Mouse (Mus musculus): ENCODE measurements around the gene Marc2. TPM values are rescaled to one million over a fixed set of nuclear protein-coding genes. Genes with fewer than 3 reads are reported as not detected.

The Marc2 gene
- polyA plus RNA-seq, 1 experiment from 2014 or later, result 191 TPM

DNA sequence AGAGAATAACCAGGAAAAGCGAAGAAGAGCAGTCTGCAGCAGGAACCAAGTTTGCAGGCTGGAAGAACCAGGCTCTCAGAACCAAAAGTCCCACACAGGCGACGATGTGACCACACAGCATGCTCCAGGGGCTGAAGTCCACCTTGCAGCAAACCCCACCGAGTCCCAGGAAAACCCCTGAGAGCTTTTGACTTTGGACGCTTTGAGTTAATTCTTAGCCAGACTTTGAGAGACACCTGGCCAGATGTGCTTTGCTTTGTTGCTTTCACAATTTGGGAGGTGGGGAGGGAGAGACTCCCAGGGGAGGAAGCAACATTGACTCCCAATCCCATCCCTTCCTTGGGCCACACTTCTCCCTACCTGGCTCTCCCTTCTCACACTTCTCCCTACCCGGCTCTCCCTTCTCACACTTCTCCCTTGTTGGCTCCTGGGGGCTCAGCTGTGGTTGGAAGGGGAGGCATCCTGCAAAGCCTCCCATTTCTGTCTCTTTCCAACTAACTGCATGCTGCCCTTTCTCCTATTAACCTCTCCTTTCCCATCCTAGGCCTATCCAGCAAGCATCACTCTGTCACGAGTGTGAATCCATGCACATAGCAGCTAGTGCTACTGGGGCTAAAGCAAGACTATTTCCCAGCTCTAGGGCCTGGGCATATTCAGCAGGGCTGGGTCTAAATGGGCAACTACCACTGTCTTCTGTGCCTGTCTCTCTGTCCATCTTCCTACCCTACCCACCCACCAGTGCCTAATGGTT, 26.0 kb upstream of the Marc2 start:
- no peak for ATAC-seq (ENCODE audit: insufficient number of reproducible peaks, low FRiP score, low TSS enrichment, low read depth)
- Histone ChIP-seq H3K9me3 (replicated peaks) (no peaks in the 10 kb centered on the region), H3K36me3 (no peaks in the 10 kb centered on the region), H3K27ac (replicated peaks) (no peak overlapping the region), H3K4me2 (replicated peaks) (no peak overlapping the region), H3K27me3 (no peaks in the 10 kb centered on the region), H3K4me1 (peaks cover 26% of the 10 kb centered on the region), H3K9ac (no peak overlapping the region), H3K4me3 (replicated peaks) (no peak overlapping the region)
- 74% methylated on average over 7 of the region's 7 CpGs for WGBS

DNA sequence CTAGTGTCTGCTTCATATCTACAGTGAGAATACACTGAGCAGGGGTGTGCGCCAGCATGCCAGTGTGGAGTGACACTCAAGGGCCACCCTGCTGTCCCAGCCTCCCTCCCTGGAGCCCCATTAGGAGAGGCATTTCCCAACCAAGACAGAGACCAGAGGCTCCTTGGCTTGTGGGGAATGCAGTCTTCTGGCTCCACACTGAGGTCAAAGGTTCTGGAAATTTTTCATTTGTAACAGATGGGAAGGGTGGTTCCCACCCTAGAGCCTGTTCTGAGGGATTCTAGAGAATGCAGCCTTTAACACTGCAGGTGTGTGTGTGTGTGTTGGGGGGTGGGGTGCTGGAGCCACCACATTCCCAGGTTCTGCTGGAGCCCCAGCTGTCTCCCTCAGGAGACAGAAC, 25.3 kb upstream of the Marc2 start:
- H3K4me1 ChIP-seq, result peaks cover 26% of the 10 kb centered on the region
- H3K4me3 ChIP-seq (replicated peaks), result no peak overlapping the region
- no peak overlapping the region for H3K4me2 ChIP-seq (replicated peaks)
- 88% methylated on average over 1 of the region's 1 CpGs for WGBS
- H3K9me3 ChIP-seq (replicated peaks), result no peaks in the 10 kb centered on the region
- no peak overlapping the region for H3K27ac ChIP-seq (replicated peaks)
- no peaks in the 10 kb centered on the region for H3K36me3 ChIP-seq
- no peak for ATAC-seq (ENCODE audit: insufficient number of reproducible peaks, low FRiP score, low TSS enrichment, low read depth)
- H3K9ac ChIP-seq, result no peak overlapping the region
- no peaks in the 10 kb centered on the region for H3K27me3 ChIP-seq

GRCm38 (mm10) chr1:184870646-184871385, 24.6 kb upstream of the Marc2 start:
- H3K9me3 ChIP-seq (replicated peaks), result no peaks in the 10 kb centered on the region
- H3K4me1 ChIP-seq, result peaks cover 26% of the 10 kb centered on the region
- no peaks in the 10 kb centered on the region for H3K27me3 ChIP-seq
- H3K9ac ChIP-seq, result no peak overlapping the region
- H3K36me3 ChIP-seq, result no peaks in the 10 kb centered on the region
- H3K27ac ChIP-seq (replicated peaks), result no peak overlapping the region; the same call in 1 of the 2 replicates
- WGBS, result 76% methylated on average over 11 of the region's 11 CpGs
- no peak overlapping the region for H3K4me2 ChIP-seq (replicated peaks)
- no peak overlapping the region for H3K4me3 ChIP-seq (replicated peaks)
- ATAC-seq (ENCODE audit: insufficient number of reproducible peaks, low FRiP score, low TSS enrichment, low read depth), result no peak

DNA sequence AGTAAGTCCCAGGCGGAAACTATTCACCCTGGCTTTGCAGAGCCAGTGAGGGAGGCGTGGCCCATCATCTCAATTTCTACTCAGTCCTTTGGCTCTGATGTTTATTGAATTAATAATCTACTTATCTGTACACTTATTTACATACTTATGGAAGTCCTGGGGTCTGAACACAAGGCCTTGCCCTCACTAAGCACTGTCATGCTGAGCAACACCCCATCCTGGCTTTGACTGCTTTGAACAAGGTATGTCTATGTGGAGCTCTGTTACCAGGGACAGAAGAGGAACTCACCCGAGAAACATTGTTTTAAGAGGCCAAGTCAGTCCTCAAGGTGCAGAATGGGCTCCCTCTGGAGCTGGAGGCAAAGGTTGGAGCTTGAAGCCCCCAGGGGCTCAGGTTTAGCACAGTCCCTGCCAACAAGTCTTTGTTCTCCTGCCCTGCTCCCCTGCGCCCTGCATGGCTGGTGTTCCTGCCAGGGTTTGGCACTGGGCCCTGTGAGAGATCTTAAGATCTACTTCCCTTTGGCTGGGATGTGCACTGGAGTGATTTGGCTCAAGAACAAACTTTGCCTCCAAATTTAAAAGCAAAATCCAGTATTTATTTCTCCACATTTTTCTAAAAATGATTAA, 23.8 kb upstream of the Marc2 start:
- no peak overlapping the region for H3K9ac ChIP-seq
- H3K9me3 ChIP-seq (replicated peaks), result no peaks in the 10 kb centered on the region
- H3K27me3 ChIP-seq, result no peaks in the 10 kb centered on the region
- H3K27ac ChIP-seq (replicated peaks), result peak overlapping the region; percentile 49; the same call in 1 of the 2 replicates
- H3K4me2 ChIP-seq (replicated peaks), result no peak overlapping the region
- no peak for ATAC-seq (ENCODE audit: insufficient number of reproducible peaks, low FRiP score, low TSS enrichment, low read depth)
- no peaks in the 10 kb centered on the region for H3K36me3 ChIP-seq
- no peak overlapping the region for H3K4me3 ChIP-seq (replicated peaks)
- 55% methylated on average over 4 of the region's 4 CpGs for WGBS
- peaks cover 26% of the 10 kb centered on the region for H3K4me1 ChIP-seq

DNA sequence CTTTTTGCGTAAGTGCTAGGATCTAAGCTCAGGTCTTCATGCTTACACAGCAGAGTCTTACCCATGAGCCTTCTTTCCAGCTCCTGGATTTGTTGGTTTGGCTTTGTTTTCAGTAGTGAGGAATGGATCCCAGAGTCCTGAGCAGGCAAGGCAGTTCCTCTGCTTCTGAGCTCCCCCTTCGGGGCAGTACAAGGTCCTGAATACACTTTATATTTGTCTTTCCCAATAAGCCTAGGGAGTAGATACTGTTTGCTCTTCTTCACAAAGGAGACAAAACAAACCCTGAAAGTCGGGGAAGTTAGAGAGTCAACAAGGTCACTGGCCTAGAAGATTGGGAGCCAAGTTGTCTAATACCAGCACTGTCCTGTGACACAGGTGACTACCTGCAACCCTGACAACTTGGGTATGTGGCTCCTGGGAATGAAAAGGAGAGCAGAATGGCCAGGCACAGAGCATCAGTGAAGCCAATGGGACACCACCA, 21.4 kb upstream of the Marc2 start:
- Histone ChIP-seq H3K4me1 (peaks cover 26% of the 10 kb centered on the region), H3K9ac (no peak overlapping the region), H3K4me3 (replicated peaks) (no peak overlapping the region), H3K36me3 (no peaks in the 10 kb centered on the region), H3K4me2 (replicated peaks) (no peak overlapping the region), H3K27me3 (no peaks in the 10 kb centered on the region), H3K9me3 (replicated peaks) (no peaks in the 10 kb centered on the region), H3K27ac (replicated peaks) (0 out of 2 replicates have a peak overlapping the region, but pooled peaks have one; percentile 34)
- 73% methylated on average over 3 of the region's 3 CpGs for WGBS
- ATAC-seq (ENCODE audit: insufficient number of reproducible peaks, low FRiP score, low TSS enrichment, low read depth), result no peak

DNA sequence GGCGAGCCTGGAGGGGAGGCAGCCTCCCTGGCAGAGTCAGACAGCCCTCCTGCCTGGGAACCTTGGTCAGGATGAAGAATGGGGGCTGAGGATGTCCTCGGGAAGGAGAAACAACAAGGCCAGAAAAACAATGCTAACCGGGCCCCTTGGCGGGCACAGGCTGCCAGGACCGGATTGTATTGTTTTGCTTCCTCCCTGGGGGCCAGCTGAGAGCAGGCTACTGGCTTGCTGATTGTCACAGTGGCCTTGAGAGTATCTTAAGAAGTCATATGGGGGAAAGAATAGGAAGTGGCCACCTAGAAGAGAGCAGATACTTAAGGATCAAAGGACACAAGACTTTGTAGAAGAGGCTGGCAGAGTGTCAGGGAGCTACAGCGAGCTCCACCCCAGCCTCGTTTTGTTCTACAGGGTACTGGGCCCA, 18.1 kb upstream of the Marc2 start:
- H3K9ac ChIP-seq, result no peak overlapping the region
- ATAC-seq (ENCODE audit: insufficient number of reproducible peaks, low FRiP score, low TSS enrichment, low read depth), result 0 out of 2 replicates have a peak, but pooled peaks have one; percentile 40
- H3K27ac ChIP-seq (replicated peaks), result peak overlapping the region; percentile 31; the same call in 1 of the 2 replicates
- H3K4me1 ChIP-seq, result peaks cover 7% of the 10 kb centered on the region; the same call in 1 of the 2 replicates
- whole genome bisulfite sequencing, result 26% methylated on average over 7 of the region's 7 CpGs
- no peaks in the 10 kb centered on the region for H3K9me3 ChIP-seq (replicated peaks)
- no peak overlapping the region for H3K4me3 ChIP-seq (replicated peaks)
- no peaks in the 10 kb centered on the region for H3K36me3 ChIP-seq
- H3K27me3 ChIP-seq, result no peaks in the 10 kb centered on the region
- H3K4me2 ChIP-seq (replicated peaks), result no peak overlapping the region

DNA sequence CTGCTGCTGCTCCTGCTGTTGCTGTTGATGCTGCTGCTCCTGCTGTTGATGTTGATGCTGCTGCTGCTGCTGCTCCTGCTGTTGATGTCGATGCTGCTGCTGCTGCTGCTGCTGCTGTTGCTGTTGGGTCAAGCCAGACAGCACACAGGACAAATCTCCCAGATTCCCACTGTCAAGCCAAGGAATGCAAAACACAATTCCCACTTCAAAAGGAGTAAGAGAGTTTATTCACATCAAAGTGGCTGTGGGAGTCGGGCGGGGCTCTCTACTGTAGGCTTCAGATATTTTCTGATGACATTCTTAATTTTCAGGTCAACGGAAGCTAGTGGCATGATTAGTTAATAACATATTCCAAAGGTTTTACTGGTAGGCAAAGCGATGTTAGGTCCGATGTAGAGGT, 16.4 kb upstream of the Marc2 start:
- no peaks in the 10 kb centered on the region for H3K9me3 ChIP-seq (replicated peaks)
- H3K36me3 ChIP-seq, result no peaks in the 10 kb centered on the region
- 69% methylated on average over 6 of the region's 6 CpGs for WGBS
- ATAC-seq (ENCODE audit: insufficient number of reproducible peaks, low FRiP score, low TSS enrichment, low read depth), result no peak
- H3K4me1 ChIP-seq, result peaks cover 4% of the 10 kb centered on the region; the same call in 1 of the 2 replicates
- no peak overlapping the region for H3K27ac ChIP-seq (replicated peaks)
- H3K4me2 ChIP-seq (replicated peaks), result no peak overlapping the region
- no peaks in the 10 kb centered on the region for H3K27me3 ChIP-seq
- H3K9ac ChIP-seq, result no peak overlapping the region
- no peak overlapping the region for H3K4me3 ChIP-seq (replicated peaks)

GRCm38 (mm10) chr1:184861551-184861950, 15.3 kb upstream of the Marc2 start:
- Histone ChIP-seq H3K27ac (replicated peaks) (no peak overlapping the region), H3K4me3 (replicated peaks) (no peak overlapping the region), H3K27me3 (no peaks in the 10 kb centered on the region), H3K9ac (no peak overlapping the region), H3K36me3 (no peaks in the 10 kb centered on the region), H3K9me3 (replicated peaks) (no peaks in the 10 kb centered on the region), H3K4me1 (no peaks in the 10 kb centered on the region), H3K4me2 (replicated peaks) (no peak overlapping the region)
- no peak for ATAC-seq (ENCODE audit: insufficient number of reproducible peaks, low FRiP score, low TSS enrichment, low read depth)
- 80% methylated on average over 2 of the region's 2 CpGs for WGBS

GRCm38 (mm10) chr1:184860276-184860675, 14.0 kb upstream of the Marc2 start:
- no peak overlapping the region for H3K27ac ChIP-seq (replicated peaks)
- WGBS, result 65% methylated on average over 3 of the region's 3 CpGs
- no peak for ATAC-seq (ENCODE audit: insufficient number of reproducible peaks, low FRiP score, low TSS enrichment, low read depth)

GRCm38 (mm10) chr1:184858253-184858652, 12.0 kb upstream of the Marc2 start:
- no peak overlapping the region for H3K27ac ChIP-seq (replicated peaks)
- H3K27me3 ChIP-seq, result no peaks in the 10 kb centered on the region
- WGBS, result 72% methylated on average over 1 of the region's 1 CpGs
- no peak overlapping the region for H3K9ac ChIP-seq
- H3K36me3 ChIP-seq, result no peaks in the 10 kb centered on the region
- no peak overlapping the region for H3K4me3 ChIP-seq (replicated peaks)
- ATAC-seq (ENCODE audit: insufficient number of reproducible peaks, low FRiP score, low TSS enrichment, low read depth), result no peak
- no peak overlapping the region for H3K4me2 ChIP-seq (replicated peaks)
- H3K4me1 ChIP-seq, result peaks cover 9% of the 10 kb centered on the region
- H3K9me3 ChIP-seq (replicated peaks), result no peaks in the 10 kb centered on the region

More at GRCm38 (mm10) chr1:184860276-184860675, 14.0 kb upstream of the Marc2 start:
- Histone ChIP-seq H3K9ac (no peak overlapping the region), H3K4me2 (replicated peaks) (no peak overlapping the region), H3K4me3 (replicated peaks) (no peak overlapping the region), H3K27me3 (no peaks in the 10 kb centered on the region), H3K4me1 (no peaks in the 10 kb centered on the region), H3K36me3 (no peaks in the 10 kb centered on the region), H3K9me3 (replicated peaks) (no peaks in the 10 kb centered on the region)

DNA sequence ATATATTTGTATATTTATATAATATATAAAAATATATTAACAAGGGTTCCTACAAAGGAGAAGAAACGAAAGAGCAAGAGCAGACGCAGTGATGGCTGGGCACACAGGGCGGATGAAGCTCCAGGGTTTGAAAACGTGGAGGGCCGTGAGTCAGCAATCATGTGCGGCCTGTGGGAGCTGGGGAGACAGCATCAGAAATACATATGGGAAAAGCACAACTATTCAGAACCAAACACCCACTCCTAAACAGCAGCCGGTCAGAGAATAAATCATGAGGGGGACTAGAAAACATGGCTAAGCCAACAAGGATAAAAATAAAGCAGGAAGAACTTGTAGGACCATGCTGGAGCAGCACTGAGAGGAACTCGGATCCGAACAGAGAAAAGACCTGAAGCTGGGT, 11.0 kb upstream of the Marc2 start:
- H3K9me3 ChIP-seq (replicated peaks), result no peaks in the 10 kb centered on the region
- H3K27me3 ChIP-seq, result no peaks in the 10 kb centered on the region
- H3K4me1 ChIP-seq, result peaks cover 19% of the 10 kb centered on the region
- H3K27ac ChIP-seq (replicated peaks), result no peak overlapping the region
- H3K36me3 ChIP-seq, result no peaks in the 10 kb centered on the region
- no peak overlapping the region for H3K4me2 ChIP-seq (replicated peaks)
- no peak overlapping the region for H3K4me3 ChIP-seq (replicated peaks)
- no peak overlapping the region for H3K9ac ChIP-seq
- WGBS, result 81% methylated on average over 9 of the region's 9 CpGs
- no peak for ATAC-seq (ENCODE audit: insufficient number of reproducible peaks, low FRiP score, low TSS enrichment, low read depth)

All from embryonic facial prominence, embryonic 15.5 days (tissue).